Mouse (Mus musculus) ES-Bruce4 (cell line): Measurements from ENCODE around the gene Agap1.

Source experiments
- CTCF ChIP-seq: IDR thresholded peaks from one replicate; pipeline ENCODE4 v1.8.1; 2011; ENCODE audit warnings: low read depth, low read length
- POLR2A ChIP-seq: IDR thresholded peaks from one replicate; pipeline ENCODE4 v1.8.1; 2011; ENCODE audit warnings: low read length; ENCODE audit not compliant: insufficient read depth

- TF ChIP-seq CTCF (no peak), POLR2A (no peak)
Measured at GRCm38 (mm10) chr1:89471891-89472290, 17.3 kb downstream of the Agap1 start.
